Mouse (Mus musculus): ENCODE results near the gene Ttc13. TPM values are rescaled to one million over a fixed set of nuclear protein-coding genes. Genes with fewer than 3 reads are reported as not detected.

The Ttc13 gene
- total RNA-seq, 2 experiments from 2014 or later: 26.0 to 34.8 TPM

DNA sequence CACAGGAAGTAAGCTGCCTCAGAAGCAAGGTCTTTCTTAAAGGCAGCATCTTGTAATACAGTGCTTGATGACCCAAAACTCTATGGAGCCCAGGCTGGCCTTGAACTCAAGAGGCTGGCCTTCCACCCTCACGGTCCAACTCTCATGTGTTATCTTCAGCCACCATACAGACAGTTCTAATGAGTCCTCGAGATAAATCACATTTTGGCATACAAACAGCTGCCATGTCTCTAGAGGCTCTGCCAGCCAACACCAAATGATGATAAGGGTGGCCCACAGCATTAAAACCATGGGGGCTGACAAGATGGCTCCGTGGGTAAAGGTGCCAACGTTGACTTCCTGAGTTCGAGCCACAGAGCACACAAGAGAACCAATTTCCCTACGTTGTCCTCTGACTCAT lies 8.6 kb downstream of the Ttc13 start:
- peak; percentile 87 for ATAC-seq (replicated peaks; ENCODE audit: low FRiP score, poor library complexity, severe bottlenecking)

DNA sequence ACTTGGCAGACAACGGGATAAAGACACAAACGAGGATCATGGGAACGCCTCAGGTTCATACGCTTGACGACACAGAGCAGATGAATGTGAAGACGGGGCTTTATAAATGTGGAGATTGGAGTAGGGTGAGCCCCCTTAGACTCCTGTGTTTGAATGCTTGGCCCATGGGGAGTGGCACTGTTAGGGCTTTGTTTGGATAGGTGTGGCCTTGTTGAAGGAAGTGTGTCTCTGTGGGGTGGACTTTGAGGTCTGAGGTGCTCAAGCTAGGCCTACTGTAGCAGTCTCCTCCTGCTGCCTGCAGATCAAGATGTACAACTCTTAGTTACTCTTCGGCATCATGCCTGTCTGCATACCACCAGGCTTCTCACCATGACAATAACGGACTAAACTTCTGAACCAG lies 16.0 kb downstream of the Ttc13 start:
- ATAC-seq (replicated peaks; ENCODE audit: low FRiP score, poor library complexity, severe bottlenecking): no peak

DNA sequence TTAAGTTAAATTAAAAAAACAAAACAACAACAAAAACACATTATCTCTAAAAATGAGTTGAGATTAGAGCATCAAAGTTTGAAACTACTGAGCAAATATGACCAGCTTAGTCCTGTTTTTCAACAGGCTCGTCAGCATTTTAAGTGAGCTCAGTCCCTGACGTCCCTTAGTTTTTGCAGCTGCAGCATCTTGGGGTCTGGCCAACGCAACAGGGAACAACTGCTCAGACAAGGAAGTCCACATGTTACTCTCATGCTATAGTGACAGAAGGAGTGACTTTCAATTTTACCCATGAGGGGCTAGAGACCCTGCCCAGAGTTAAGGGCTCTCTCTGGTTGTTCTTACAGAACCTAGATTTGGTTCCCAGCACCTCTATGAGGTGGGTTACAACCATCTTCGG lies 17.4 kb downstream of the Ttc13 start:
- ATAC-seq (replicated peaks; ENCODE audit: low FRiP score, poor library complexity, severe bottlenecking): no peak

DNA sequence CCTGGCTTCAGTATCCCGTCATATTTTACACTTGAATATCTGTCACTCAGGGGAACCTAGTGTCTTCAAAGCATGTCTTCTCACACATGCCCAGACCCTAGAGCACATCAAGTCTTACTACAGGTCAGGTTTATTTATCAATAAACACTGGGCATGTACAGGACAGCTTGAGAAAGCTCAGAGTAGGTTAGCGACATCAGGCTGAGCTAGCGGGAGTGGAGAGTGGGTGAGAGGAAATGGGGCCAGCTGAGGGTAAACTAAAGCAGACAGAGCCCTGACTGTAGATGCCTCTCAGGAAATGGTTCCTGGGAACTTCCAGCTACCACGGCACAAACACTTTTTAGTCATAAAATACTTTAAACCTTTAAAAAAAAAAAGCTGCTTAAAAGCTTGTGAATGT lies 18.3 kb downstream of the Ttc13 start:
- ATAC-seq (replicated peaks; ENCODE audit: low FRiP score, poor library complexity, severe bottlenecking): no peak

DNA sequence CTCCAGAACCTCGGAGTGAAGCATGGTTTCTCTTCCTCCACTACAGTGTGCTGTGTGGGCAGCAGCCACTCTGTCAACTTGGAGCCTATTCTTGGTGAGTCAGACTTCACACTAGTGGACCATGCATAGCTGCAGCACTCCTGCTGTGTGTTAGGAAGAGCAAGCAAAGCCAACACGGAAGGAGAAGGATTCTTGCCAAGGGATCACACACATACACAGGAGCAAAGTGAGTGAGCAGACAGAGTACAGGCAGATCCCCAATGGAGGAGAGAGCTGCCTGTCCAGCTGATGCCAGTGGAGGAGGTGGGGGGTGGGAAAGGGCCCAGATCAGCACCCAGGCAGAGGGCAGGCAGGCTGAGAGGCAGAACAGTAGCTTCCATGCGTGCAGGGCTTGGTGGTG lies 19.6 kb downstream of the Ttc13 start:
- ATAC-seq (replicated peaks; ENCODE audit: low FRiP score, poor library complexity, severe bottlenecking): no peak

DNA sequence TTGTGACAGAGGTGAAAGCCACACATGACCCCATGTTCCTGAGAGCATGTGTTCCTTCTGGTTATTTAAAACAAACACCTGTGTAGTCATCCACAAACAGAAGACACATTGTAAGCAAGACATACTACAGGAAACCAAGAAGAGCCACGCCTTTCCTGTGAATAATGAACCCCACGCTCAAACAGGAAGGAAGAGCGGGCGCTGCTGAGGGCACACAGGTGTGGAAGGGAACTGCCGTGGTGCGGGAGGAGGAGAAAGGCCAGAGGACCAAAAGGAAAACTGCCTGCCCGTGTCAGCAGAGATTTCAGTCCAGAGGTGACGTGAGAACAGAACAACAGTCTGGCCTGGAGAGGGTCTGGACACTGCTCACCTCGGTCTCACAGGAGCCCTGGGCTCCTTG lies 20.8 kb downstream of the Ttc13 start:
- ATAC-seq (replicated peaks; ENCODE audit: low FRiP score, poor library complexity, severe bottlenecking): no peak

DNA sequence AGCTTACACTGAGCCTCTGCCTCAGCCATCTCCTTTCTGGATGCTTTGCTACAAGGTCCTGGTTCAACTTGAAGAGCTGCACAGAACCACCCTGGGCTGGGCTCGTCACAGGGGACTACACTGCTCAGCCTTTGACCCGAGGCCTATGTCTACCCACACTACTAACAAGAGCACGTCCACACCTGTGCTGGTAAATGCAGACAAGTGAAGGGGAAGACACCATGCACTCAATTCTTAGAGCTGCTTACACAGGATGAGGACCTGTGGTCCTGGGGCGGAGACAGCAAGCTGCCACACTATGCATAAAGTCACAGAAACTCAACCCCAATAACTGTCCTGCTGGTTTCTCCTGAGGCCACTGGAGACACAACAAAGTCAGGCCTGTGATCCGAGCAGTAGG lies 21.5 kb downstream of the Ttc13 start:
- ATAC-seq (replicated peaks; ENCODE audit: low FRiP score, poor library complexity, severe bottlenecking): no peak

DNA sequence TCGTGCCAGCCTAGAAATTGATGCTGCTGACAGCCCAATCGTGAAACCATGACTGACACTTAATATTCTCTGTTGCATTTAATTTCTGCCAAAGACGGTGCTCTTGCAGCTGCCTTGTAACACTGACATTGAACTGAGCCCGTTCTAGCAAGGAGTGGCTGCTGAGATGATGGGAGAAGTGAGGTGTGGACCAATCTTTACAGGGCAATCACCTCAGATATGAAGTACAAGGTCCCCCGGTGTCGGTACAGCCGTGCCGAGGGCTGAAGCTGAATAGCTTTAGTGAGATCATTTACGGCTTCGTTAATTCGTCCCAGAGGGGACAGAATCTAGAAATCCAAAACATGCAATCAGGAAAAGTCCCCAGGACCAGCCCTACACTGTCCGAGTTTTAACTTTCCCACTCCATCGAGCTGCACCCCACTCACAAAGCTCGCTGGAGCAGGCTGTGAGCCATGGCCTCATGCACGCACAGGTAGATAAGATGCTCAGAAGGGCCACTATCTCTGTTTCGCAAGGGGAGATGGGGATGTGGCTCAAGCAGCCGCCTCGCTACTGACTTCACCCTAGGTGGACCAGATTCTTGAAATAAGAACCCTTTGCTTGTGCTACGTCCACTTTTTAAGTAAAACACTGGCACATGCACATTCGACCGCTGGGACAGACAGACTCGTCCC lies 26.2 kb downstream of the Ttc13 start:
- ATAC-seq (replicated peaks; ENCODE audit: low FRiP score, poor library complexity, severe bottlenecking): no peak

DNA sequence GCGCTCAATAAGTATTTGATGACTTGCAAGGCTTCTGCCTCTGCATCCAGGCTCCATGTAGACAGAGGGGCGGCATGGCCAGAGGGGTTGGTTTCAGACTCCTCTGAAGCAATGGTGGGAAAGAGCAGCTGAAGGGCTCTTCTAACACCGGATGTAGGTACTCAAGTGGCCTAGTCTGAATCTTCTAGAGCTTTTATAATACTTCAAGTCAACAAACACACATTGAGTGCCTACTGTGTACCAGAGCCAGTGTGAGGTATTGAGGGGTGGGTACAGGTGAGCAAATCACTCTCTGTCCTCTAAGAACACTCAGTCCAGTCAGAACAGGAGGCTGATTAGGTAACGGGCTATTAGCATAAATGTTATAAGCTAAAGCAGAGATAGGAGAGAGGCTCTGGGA lies 30.1 kb downstream of the Ttc13 start:
- no peak for ATAC-seq (replicated peaks; ENCODE audit: low FRiP score, poor library complexity, severe bottlenecking)

DNA sequence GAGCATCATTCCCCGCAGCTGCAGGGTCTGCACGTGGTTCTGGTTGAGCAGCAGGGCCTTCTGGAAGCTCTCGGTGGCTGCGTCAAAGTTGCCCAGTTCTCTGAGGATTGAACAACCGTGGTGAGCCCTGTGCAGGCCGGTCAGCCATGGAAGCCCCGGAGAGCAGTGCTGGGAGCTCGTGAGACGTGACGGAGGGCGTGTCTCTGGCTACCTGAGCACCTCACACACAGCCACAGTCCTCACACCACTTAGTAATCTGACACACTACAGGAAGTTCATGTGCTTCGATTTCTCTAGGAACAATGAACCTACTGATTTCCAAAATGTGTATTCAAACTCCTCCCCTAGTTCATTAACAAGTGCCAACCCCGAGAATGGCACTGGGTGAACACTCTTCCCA lies 32.9 kb downstream of the Ttc13 start:
- no peak for ATAC-seq (replicated peaks; ENCODE audit: low FRiP score, poor library complexity, severe bottlenecking)

DNA sequence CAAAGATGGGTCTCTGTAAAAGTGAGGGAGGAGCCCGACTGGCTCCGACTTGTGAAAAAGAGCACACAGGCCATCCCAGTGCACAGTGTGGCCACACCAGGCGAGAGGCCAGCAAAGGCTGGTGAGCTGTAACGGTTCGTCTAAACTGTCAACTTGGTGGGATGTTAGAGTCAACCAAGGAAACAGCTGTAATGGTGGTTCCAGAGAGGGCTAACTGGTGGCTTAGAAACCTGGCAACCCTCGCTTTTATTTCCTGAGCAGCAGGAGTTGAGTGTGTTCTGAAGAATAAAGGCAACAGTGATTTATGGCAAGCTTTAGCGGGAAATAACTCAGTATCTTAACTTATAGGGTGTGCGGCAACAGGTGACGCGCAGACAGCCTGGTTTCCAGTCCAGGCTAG lies 39.6 kb downstream of the Ttc13 start:
- no peak for ATAC-seq (replicated peaks; ENCODE audit: low FRiP score, poor library complexity, severe bottlenecking)

DNA sequence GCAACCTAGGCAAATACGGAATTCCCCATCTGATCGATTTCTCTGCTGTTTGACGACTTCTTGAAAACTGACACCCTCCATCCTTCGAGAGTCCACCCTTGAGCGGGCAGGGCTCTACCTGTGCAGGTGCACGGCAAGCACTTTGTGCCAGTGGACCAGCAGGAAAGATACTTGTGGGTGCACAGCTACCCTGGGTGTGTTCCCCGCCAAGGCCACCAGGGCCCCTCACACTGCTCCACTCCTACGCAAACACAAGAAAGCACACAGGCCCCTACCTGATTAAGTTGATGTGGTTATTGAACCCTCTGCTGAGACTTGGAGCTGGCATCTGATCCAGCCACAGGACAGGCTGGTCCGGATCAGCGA lies 40.0 kb downstream of the Ttc13 start:
- ATAC-seq (replicated peaks; ENCODE audit: low FRiP score, poor library complexity, severe bottlenecking): no peak

DNA sequence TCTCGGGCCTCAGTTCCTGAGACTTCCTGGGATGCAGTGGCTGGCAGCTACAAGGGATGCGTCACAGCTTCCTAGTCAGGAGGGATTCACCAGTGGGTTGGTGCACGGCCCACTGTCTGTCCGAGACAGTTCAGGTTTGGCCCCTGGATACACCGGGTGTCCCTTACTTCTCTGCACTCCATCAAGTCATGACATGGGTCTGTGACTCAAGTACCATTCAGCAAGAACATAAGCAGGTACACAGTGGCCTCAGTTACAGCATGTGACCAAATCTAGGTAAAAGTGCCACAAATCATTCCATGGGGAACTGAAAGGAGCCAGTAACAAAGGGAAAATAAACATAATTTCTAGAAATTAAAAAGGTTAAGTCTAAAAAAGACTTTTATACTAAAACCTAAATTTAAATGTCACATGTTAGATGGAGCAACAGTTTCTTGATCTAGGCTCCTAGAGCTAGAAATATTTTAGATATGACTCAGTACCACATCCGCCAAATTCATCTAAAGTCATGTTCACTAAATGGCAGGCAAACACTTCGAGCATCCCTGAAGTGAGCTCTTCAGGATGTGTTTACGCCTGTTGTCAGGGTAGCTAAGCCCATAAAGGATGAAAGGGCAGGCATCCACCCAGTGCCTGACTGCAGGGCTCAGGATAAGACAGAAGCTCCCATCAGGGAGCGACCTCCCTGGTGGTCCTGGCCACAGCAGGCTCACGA lies 40.5 kb downstream of the Ttc13 start:
- ATAC-seq (replicated peaks; ENCODE audit: low FRiP score, poor library complexity, severe bottlenecking): no peak

DNA sequence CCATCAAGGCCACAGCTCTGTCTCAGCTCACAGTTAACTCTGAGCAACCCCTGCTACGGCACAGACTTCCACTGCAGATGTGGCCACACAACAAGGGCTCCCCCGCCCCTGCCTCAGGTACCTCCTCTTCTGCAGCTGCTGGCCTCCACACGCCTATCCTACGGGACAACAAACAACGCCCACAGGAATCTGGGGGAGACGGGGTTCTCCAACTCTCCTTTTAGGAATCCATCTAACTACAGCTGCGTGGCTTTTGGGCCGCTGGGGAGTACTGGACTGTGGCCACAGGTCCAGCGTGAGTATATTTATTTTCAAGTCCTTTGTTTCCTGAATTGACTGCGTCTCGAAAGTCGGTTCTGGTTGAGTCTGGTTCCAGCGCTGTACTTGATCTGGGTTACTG lies 43.5 kb downstream of the Ttc13 start:
- ATAC-seq (replicated peaks; ENCODE audit: low FRiP score, poor library complexity, severe bottlenecking): no peak

DNA sequence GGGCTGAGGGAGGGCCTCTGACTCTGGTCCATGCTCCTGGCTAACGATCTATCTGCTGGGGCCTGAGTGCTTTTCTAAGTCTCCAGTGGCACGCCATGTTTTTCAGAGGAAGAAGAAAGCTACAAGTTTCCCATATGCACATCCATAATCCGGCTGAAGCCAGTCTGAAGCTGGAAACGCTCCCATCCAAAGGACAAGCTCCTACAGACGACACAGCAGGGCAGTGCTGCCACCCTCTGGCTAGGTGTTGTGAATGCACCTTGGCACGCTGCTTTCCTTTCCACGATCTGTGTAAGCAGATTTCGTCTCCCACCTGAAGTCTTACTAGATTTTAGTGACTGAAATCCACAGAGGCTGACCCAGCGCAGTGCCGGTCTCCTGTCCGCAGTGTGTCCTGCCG lies 44.3 kb downstream of the Ttc13 start:
- ATAC-seq (replicated peaks; ENCODE audit: low FRiP score, poor library complexity, severe bottlenecking): peak; percentile 76

DNA sequence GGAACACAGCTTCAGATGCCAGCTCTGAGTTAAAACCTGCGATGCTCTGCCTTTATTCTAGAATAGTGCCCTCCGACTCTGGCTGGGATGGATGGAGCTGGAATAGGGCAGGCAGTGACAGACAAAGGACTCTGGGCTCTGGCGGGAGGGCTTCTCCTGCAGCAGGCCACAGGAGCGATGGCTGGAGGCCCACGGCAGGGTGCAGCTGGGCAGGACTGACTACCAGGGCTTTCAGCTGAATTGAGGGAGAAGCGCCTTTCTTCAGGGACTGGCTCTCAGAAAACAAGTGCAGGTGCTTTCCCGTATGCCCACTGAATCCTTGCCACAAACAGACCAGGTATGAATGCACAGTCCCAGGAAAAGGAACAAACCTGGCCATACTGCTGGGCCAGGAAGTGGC lies 44.7 kb downstream of the Ttc13 start:
- peak; percentile 6; the same call in 1 of the 2 replicates for ATAC-seq (replicated peaks; ENCODE audit: low FRiP score, poor library complexity, severe bottlenecking)

DNA sequence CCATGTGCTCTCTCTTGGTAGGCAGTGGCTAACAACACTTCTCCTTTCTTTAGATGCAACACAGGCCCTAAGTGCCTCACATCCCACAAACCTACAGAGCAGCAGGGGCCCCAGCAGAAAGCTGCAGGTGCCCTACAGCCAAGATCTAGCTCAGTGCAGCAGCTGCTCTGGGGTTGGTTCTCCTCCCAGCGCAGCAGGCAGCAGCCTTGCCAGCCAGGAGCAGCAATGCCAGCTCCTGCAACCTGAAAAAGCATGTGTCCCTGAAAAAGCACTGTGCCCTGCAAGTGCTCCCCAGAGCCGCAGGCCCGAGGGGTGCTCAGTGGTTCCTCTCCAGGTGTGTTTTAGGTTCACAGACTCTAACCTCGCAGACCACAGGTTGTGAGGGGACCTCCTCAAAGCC lies 45.1 kb downstream of the Ttc13 start:
- no peak for ATAC-seq (replicated peaks; ENCODE audit: low FRiP score, poor library complexity, severe bottlenecking)

DNA sequence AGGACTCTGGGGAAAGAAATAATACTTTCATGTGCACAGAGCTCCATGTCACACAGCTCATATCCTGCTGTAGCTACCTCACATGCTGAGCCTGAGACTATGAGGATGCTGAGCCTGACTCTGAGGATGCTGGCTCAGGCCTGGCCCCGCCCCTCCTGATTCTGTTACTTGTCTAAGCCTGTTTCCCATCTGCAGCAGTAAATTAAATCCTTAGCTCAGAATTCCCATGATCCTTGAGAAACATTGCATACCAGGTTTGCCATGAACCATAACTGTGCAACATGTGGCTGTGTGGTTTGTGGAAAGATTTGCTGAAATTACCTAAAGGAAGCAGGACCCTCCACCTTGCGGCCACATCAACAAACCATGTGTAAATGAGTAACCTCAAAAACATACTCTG lies 49.4 kb downstream of the Ttc13 start:
- no peak for ATAC-seq (replicated peaks; ENCODE audit: low FRiP score, poor library complexity, severe bottlenecking)

DNA sequence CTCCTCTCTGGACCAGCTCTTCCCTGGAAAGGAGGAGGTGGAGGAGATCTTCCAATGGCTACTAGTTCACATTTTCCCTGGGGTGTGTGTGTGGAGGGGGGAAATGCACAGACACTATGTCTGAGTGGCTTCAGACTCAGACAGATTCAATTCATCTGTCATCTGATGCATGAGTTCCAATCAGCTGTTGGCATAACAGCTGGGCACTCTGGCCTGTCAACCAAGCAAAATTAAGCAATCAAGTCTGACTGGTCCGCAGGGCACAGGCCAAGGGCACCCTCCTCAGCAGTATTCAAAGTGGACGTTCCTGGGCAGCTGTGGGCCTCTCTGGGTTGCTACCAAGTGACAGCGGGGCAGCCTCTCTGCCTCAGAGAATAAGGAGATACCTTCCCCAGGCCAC lies 53.0 kb downstream of the Ttc13 start:
- ATAC-seq (replicated peaks; ENCODE audit: low FRiP score, poor library complexity, severe bottlenecking): no peak

DNA sequence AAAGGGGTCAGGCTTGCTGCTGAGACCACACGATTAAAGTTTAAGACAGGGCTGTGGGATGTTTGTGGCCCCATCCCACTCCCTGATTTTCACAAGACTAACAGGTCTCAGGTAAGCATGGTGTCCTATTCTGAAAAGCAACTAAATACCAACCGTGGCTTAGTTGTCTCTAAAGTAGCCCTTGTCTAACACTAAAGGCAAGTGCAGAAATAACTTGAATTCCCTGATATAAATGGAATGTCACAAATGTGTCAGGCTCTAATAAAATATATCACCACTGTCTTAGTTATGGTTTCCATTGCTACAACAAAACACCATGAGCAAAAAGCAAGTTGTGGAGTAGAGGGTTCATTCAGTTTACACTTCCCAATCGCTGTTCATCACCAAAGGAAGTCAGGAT lies 57.4 kb downstream of the Ttc13 start:
- no peak for ATAC-seq (replicated peaks; ENCODE audit: low FRiP score, poor library complexity, severe bottlenecking)

DNA sequence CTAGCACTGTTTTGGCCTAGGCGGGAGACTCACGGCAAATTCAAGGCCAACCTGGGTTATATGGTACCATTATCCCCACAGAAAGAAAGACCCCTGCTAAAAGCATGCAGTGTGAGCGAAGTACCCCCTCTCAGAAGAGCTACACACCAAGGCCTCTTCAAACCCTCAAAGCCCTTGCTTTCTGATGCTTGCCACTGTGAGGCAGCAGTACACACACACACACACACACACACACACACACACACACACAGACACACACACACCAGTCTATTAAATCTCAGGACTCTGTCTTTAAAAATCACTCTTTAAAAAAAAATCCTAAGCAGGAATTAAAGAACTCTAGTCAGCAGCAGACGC lies 57.9 kb downstream of the Ttc13 start:
- no peak for ATAC-seq (replicated peaks; ENCODE audit: low FRiP score, poor library complexity, severe bottlenecking)

Measured in erythroid progenitor cell, adult 5-6 weeks (primary cell).